Mouse (Mus musculus): ENCODE data around the gene Tns3. TPM values are rescaled to one million over a fixed set of nuclear protein-coding genes. Genes with fewer than 3 reads are reported as not detected.
A peak's percentile ranks its signal among the peaks of the same experiment; 100 is the strongest.
"Not testable (repeated sequence)": the region's sequence is repeated elsewhere in the genome, so short reads cannot be mapped to it uniquely, and the experiment has no call there.

Gene Tns3
- polyA plus RNA-seq, 1 experiment from 2014 or later: 13.8 TPM

DNA sequence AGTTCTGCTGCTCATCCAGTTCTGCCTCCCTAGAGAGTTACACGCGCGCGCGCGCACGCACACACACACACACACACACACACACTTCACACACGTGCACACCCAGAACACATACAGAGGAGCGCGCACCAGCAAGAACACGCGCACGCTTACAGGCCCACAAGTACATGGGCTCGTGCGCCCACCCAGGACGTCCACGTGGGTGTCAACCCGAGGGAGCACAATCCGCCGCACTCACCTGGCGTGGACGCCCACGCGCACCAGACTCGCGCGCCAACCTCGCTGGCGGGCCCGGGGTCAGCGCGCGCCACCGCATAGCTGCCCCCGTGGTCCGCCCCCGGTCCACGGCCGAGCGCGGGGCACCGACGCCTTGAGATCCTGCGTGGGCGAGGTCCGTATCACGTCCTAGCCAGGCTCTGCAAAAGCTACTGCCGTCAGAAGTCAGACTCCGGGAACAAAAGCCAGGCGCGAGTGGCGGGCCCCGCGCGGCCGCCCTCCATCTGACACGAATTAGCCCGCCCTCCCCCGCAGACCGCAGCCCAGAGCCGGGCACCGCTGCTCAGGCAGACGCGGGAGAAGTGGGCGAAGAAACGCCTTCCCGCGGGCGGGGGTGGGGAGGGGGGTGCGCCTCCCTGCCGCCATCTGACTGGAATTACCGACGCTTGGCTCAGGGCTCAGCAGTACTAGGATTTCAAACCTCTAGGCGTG is 40.0 kb downstream of the Tns3 start:
- peaks cover 53% of the 10 kb centered on the region for H3K4me1 ChIP-seq
- H3K27ac ChIP-seq: peak overlapping the region; percentile 94
- peak; percentile 73 for DNase-seq (ENCODE audit: extremely low spot score, low spot score)
- H3K9me3 ChIP-seq: no peaks in the 10 kb centered on the region
- H3K27me3 ChIP-seq (ENCODE audit: poor library complexity, severe bottlenecking): 0 out of 2 replicates have a peak, but pooled peaks cover 8% of the 10 kb centered on the region
- no peaks in the 10 kb centered on the region for H3K36me3 ChIP-seq (replicated peaks)
- under 1% methylated on average over 74 of the region's 74 CpGs for WGBS
- peak overlapping the region; percentile 84 for H3K4me3 ChIP-seq

DNA sequence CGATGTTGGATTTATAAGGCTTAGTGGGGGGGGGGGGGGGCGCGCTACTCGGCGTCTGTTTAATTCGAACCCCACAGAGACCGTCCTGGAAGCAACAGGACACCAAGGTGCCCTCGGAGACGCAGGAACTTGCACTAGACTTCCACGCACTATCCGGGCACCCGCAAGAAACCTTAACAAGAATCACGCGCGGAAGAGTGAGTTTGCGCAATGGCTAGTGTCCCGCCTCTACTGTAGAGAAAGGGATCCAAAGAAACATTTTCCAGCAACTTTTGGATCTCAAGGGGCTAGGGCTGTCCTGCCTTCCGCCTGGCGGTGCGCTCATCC is 40.5 kb downstream of the Tns3 start:
- no peaks in the 10 kb centered on the region for H3K36me3 ChIP-seq (replicated peaks)
- peaks cover 53% of the 10 kb centered on the region for H3K4me1 ChIP-seq
- H3K27ac ChIP-seq: peak overlapping the region; percentile 94
- no peaks in the 10 kb centered on the region for H3K9me3 ChIP-seq
- 9% methylated on average over 20 of the region's 20 CpGs for WGBS
- H3K27me3 ChIP-seq (ENCODE audit: poor library complexity, severe bottlenecking): 0 out of 2 replicates have a peak, but pooled peaks cover 8% of the 10 kb centered on the region
- no peak for DNase-seq (ENCODE audit: extremely low spot score, low spot score)
- peak overlapping the region; percentile 84 for H3K4me3 ChIP-seq

DNA sequence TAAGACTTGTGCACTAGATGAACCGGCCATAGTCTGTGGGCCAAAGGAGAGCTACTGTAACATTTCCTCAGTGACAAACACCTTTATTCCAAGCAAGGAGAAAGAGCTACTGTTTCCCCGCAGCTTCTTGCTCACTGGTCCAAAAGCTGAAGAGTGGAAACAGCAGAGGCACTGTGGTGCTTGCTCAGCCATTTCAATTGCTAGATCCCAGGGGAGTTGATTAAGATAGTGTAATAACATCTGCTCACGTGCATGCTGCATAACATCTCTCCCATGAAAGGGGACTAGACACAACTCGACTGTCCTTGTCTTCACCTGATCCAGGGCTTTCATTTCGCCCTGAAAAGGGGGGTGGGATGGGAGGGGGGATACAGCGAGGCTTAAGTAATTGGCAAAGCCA is 41.7 kb downstream of the Tns3 start:
- Histone ChIP-seq H3K4me1 (peaks cover 61% of the 10 kb centered on the region), H3K4me3 (peak overlapping the region; percentile 84), H3K27ac (no peak overlapping the region), H3K9me3 (no peaks in the 10 kb centered on the region), H3K36me3 (replicated peaks) (no peaks in the 10 kb centered on the region), H3K27me3 (ENCODE audit: poor library complexity, severe bottlenecking) (0 out of 2 replicates have a peak, but pooled peaks cover 8% of the 10 kb centered on the region)
- DNase-seq (ENCODE audit: extremely low spot score, low spot score): no peak
- WGBS: 56% methylated on average over 6 of the region's 6 CpGs

DNA sequence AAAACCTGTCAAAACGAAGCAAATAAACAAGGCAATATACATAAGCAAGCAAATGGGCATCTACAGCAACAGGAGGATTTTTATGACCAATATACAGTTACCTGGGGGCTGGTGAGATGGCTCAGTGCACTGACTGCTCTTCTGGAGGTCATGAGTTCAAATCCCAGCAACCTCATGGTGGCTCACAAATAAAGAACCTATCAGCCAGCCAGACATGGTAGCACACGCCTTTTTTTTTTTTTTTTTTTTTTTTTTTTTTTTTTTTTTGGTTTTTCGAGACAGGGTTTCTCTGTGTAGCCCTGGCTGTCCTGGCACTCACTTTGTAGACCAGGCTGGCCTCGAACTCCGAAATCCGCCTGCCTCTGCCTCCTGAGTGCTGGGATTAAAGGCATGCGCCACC is 45.2 kb downstream of the Tns3 start:
- WGBS: 91% methylated on average over 6 of the region's 7 CpGs
- not testable (repeated sequence) for H3K9me3 ChIP-seq; H3K4me3 ChIP-seq; DNase-seq (ENCODE audit: extremely low spot score, low spot score); H3K27ac ChIP-seq; H3K27me3 ChIP-seq (ENCODE audit: poor library complexity, severe bottlenecking); H3K36me3 ChIP-seq (replicated peaks)
- H3K4me1 ChIP-seq: peaks cover 40% of the 10 kb centered on the region

DNA sequence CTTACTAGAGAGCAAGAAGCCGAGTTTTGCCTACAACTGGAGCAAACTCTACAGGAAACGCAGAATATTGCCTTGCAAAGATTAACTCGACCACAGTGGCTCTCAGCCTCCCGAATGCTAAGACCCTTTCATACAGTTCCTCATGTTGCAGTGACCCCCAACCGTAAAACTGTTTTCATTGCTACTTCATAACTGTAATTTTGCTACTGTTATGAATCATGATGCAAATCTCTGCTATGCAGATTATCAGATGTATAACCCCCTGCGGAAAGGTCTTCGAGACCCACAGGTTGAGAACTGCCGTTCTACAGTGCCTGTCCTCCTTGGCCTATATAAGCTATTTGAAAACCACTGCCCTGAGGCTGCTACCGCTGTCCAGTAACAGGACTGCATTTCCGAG is 46.0 kb downstream of the Tns3 start:
- H3K4me3 ChIP-seq: no peak overlapping the region
- WGBS: 83% methylated on average over 10 of the region's 10 CpGs
- H3K27ac ChIP-seq: no peak overlapping the region
- peaks cover 32% of the 10 kb centered on the region for H3K4me1 ChIP-seq
- DNase-seq (ENCODE audit: extremely low spot score, low spot score): no peak
- H3K36me3 ChIP-seq (replicated peaks): peaks cover 16% of the 10 kb centered on the region
- no peaks in the 10 kb centered on the region for H3K27me3 ChIP-seq (ENCODE audit: poor library complexity, severe bottlenecking)
- H3K9me3 ChIP-seq: no peaks in the 10 kb centered on the region

DNA sequence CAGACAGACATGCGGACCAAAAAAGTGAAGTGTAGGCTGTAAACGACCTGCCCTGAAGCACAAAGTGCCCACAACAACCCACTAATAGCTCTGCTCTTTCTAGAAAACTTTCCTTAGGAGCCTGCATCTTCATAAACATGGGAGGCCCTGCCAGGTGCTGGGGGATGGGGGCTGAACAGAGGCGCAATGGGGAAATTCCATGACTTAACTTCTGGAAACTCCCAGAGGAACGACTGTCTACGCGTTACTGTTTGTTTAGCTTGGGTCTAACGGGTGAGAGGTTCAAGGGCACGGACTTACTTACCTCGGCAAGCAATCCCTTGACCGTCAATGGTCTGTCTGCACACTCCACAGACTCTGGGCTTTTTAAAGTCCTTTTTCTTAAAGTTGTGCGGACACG is 48.9 kb downstream of the Tns3 start:
- Histone ChIP-seq H3K27ac (no peak overlapping the region), H3K36me3 (replicated peaks) (peaks cover 32% of the 10 kb centered on the region), H3K27me3 (ENCODE audit: poor library complexity, severe bottlenecking) (no peaks in the 10 kb centered on the region), H3K4me1 (peaks cover 21% of the 10 kb centered on the region), H3K4me3 (no peak overlapping the region), H3K9me3 (no peaks in the 10 kb centered on the region)
- DNase-seq (ENCODE audit: extremely low spot score, low spot score): no peak
- WGBS: 85% methylated on average over 12 of the region's 12 CpGs

DNA sequence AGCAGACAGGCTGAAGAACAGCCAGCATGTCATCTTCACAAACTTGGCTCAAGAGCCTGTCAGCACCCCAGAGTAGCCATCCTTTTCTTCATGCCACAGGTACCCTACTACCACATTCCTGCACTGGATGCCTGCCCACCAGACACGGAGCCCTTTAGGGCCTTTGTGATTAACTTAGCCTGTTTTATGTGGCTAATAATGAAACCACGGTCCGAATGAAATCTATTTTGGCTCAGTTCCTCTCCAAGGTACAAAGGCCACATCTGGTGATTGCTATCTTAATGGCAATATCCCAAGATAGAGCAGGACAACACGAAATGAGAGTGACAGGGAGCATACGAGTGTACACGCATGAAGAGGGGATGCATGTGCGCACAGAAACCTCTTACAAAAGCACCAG is 53.9 kb downstream of the Tns3 start:
- Histone ChIP-seq H3K4me3 (no peak overlapping the region), H3K9me3 (no peaks in the 10 kb centered on the region), H3K36me3 (replicated peaks) (peaks cover 65% of the 10 kb centered on the region), H3K27ac (no peak overlapping the region), H3K4me1 (peaks cover 14% of the 10 kb centered on the region), H3K27me3 (ENCODE audit: poor library complexity, severe bottlenecking) (no peaks in the 10 kb centered on the region)
- DNase-seq (ENCODE audit: extremely low spot score, low spot score): no peak
- 82% methylated on average over 7 of the region's 7 CpGs for WGBS

DNA sequence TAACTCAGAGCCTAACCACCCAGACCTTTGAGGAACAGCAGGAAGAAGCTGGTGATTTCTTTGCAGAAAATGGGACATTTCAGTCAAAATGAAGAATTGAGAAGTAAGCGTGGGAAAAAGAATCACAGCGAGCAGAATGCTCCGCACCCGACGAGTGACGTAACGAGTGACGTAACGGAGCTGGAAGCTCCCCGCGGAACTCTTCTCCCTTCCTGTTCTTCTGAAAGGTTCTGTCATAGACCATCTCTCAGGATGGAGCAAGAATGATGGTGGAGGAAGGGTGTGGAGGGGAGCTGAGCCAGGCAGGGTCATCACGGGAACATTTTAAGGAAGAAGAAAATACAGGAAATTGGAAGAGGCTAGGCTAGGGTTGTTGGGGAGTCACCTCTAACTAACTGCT is 54.5 kb downstream of the Tns3 start:
- Histone ChIP-seq H3K9me3 (no peaks in the 10 kb centered on the region), H3K36me3 (replicated peaks) (peaks cover 69% of the 10 kb centered on the region), H3K4me1 (peaks cover 12% of the 10 kb centered on the region), H3K27me3 (ENCODE audit: poor library complexity, severe bottlenecking) (no peaks in the 10 kb centered on the region), H3K4me3 (no peak overlapping the region), H3K27ac (no peak overlapping the region)
- WGBS: 93% methylated on average over 12 of the region's 12 CpGs
- no peak for DNase-seq (ENCODE audit: extremely low spot score, low spot score)

DNA sequence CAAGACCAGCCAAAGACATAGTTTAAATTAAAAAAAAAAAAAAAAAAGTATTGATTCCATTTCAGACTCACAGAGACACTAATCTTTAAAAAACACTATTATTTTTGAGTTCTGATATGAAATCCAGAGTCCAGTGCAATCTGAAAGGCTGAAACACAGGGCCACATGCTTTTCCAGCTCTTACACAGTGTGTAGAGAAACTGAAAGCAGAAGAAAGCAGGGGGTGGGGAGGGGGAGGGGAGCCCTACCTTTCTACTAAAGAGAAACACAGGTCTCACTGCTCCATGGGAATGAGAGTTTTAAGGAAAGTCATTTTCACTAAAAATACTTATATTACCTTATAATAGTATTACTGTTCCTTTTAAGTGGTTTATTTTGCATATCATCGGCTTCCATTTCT is 57.2 kb downstream of the Tns3 start:
- Histone ChIP-seq H3K36me3 (replicated peaks) (peaks cover 55% of the 10 kb centered on the region), H3K4me1 (peaks cover 14% of the 10 kb centered on the region), H3K9me3 (no peaks in the 10 kb centered on the region), H3K27me3 (ENCODE audit: poor library complexity, severe bottlenecking) (no peaks in the 10 kb centered on the region), H3K27ac (no peak overlapping the region), H3K4me3 (no peak overlapping the region)
- DNase-seq (ENCODE audit: extremely low spot score, low spot score): no peak
- 86% methylated on average over 1 of the region's 1 CpGs for WGBS

DNA sequence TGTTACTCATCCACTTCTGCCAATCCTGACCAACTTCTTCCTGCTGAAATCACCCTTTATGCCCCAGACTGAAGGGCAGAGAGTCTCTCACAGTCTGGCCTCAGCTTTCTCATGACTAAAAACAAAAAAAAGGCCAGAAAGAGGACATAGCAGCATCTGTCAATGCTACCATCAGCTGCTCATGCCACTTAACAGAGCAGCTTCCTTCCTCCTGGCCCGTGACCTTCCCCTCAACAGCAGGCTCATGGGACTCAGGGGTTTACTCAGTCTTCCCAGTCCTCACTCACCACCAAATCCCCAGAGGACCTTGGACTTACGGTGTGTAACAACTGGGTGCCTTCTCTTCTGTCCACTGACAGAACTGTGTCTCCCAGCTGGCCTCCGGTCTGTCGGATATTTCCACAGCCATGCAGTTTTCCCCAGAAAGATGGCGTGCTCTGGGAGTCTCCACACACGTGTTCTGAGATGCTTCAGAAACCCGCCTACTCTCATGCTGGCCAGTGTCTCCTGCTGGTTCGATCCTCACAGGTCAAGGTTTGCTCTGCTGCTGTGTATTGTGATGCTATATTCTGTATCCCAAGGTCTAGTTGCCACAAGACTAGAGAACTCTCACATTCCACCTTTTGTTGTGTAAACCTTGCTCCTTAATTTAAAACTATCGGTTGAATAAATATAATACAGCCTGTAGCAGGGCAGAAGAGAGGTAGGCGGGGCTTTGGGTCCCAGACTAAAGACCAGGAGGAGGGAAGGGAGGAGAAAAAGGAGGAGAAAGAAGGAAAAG is 59.4 kb downstream of the Tns3 start:
- peaks cover 21% of the 10 kb centered on the region for H3K4me1 ChIP-seq
- no peak overlapping the region for H3K27ac ChIP-seq
- no peak overlapping the region for H3K4me3 ChIP-seq
- H3K27me3 ChIP-seq (ENCODE audit: poor library complexity, severe bottlenecking): no peaks in the 10 kb centered on the region
- WGBS: 85% methylated on average over 10 of the region's 10 CpGs
- H3K36me3 ChIP-seq (replicated peaks): peaks cover 50% of the 10 kb centered on the region
- DNase-seq (ENCODE audit: extremely low spot score, low spot score): no peak
- H3K9me3 ChIP-seq: no peaks in the 10 kb centered on the region

DNA sequence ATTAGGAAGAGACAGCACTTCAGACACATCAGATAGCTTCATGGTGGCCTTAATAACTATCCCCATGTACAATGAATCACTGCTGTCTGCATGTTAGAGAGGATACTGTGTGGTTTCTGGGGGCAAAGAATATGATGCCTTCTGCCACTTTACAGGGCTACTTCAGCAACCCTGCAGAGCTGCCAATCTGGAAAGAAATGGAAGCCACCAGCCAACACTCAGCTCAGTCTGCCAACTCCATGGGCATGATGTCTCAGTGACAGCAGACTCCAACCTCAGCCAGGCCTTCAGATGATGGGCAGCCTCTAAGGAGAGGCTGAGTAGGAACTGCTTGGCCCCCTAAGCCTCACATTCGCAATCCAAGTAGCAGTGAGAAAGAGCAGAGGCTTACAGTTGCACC is 61.7 kb downstream of the Tns3 start:
- Histone ChIP-seq H3K9me3 (no peaks in the 10 kb centered on the region), H3K27me3 (ENCODE audit: poor library complexity, severe bottlenecking) (no peaks in the 10 kb centered on the region), H3K27ac (0 out of 2 replicates have a peak overlapping the region, but pooled peaks have one; percentile 30), H3K4me3 (no peak overlapping the region), H3K36me3 (replicated peaks) (peaks cover 55% of the 10 kb centered on the region), H3K4me1 (peaks cover 22% of the 10 kb centered on the region)
- WGBS: 86% methylated on average over 1 of the region's 1 CpGs
- DNase-seq (ENCODE audit: extremely low spot score, low spot score): no peak

DNA sequence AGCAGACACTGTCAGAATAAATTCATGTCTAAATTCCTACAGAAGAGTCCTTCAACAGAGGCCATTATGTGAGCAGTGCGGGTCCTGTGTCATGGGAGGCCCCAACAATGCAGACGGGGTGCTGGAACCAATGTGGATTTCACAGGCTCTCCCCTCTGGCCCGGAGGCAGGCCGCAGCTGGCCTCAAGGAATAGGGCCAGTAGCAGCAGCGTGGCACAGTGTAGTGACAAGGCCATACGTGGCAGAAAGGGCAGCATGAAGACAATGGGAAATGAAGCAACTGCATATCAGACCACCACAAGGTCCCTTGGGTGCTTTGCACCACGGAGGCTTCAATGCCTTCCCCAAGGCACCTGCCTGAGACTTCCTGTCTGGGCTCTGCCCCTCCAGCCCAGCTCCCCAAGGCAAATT is 62.9 kb downstream of the Tns3 start:
- H3K4me1 ChIP-seq: peaks cover 22% of the 10 kb centered on the region
- peaks cover 55% of the 10 kb centered on the region for H3K36me3 ChIP-seq (replicated peaks)
- no peaks in the 10 kb centered on the region for H3K9me3 ChIP-seq
- no peak overlapping the region for H3K4me3 ChIP-seq
- peak overlapping the region; percentile 70 for H3K27ac ChIP-seq
- H3K27me3 ChIP-seq (ENCODE audit: poor library complexity, severe bottlenecking): no peaks in the 10 kb centered on the region
- DNase-seq (ENCODE audit: extremely low spot score, low spot score): no peak
- WGBS: 56% methylated on average over 7 of the region's 7 CpGs

DNA sequence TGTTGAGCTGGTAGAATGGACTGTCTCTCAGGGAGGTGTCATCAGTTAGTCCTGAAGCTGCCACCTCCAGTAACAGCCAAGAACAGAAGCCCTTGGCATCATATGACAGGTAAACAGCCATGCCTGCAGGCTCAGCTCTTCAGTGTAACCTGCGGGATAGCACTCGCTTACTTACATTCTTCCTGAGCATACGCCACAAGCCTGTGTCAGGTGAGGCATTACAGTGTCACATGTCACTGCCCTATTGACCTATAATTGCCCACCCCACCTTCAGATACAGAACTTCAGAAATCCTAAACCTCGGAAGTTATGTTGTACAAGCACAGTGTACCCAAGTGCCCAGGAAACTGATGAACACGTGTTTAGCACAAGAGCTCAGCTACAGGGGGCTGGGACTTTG is 68.7 kb downstream of the Tns3 start:
- peaks cover 8% of the 10 kb centered on the region for H3K4me1 ChIP-seq
- peaks cover 51% of the 10 kb centered on the region for H3K36me3 ChIP-seq (replicated peaks)
- no peak overlapping the region for H3K4me3 ChIP-seq
- no peaks in the 10 kb centered on the region for H3K9me3 ChIP-seq
- 77% methylated on average over 5 of the region's 5 CpGs for WGBS
- H3K27me3 ChIP-seq (ENCODE audit: poor library complexity, severe bottlenecking): no peaks in the 10 kb centered on the region
- no peak for DNase-seq (ENCODE audit: extremely low spot score, low spot score)
- no peak overlapping the region for H3K27ac ChIP-seq
